Mouse (Mus musculus) olfactory bulb, adult 2 months (tissue): ENCODE data around the gene Asb2.

Source experiments
- CTCF ChIP-seq: fragments of 200-500 bp; IDR thresholded peaks from 2 replicates; pipeline ENCODE4 v1.5.1; 2012; ENCODE audit warnings: low read depth, mild to moderate bottlenecking, low read length, moderate library complexity; ENCODE audit not compliant: insufficient read depth
- POLR2A ChIP-seq: fragments of 200-500 bp; IDR thresholded peaks from 2 replicates; pipeline ENCODE4 v1.6.1; 2012; ENCODE audit warnings: mild to moderate bottlenecking, low read depth, low read length, moderate library complexity; ENCODE audit not compliant: insufficient read depth

GRCm38 (mm10) chr12:103404131-103404530, 48.3 kb upstream of the Asb2 start:
- TF ChIP-seq CTCF, result no peak
- TF ChIP-seq POLR2A, result no peak
